Mouse (Mus musculus) bone marrow, adult 2 months (tissue): Measurements from ENCODE around the gene Spata2.

Experiments
- CTCF ChIP-seq: fragments of 200-500 bp; IDR thresholded peaks from 2 replicates; pipeline ENCODE4 v1.5.1; 2011; ENCODE audit warnings: low read length, control low read depth; ENCODE audit not compliant: control insufficient read depth, insufficient read depth
- POLR2A ChIP-seq: fragments of 200-500 bp; IDR thresholded peaks from 2 replicates; pipeline ENCODE4 v1.6.1; 2011; ENCODE audit warnings: low read depth, mild to moderate bottlenecking, control low read depth, low read length, borderline replicate concordance; ENCODE audit not compliant: control insufficient read depth

GRCm38 (mm10) chr2:167538671-167539306, 46.1 kb upstream of the Spata2 start:
- TF ChIP-seq CTCF (no peak), POLR2A (no peak)
